Mouse (Mus musculus): ENCODE data around the gene Ranbp17. TPM values are rescaled to one million over a fixed set of nuclear protein-coding genes. Genes with fewer than 3 reads are reported as not detected.
A peak's percentile ranks its signal among the peaks of the same experiment; 100 is the strongest.

Ranbp17 gene
- polyA plus RNA-seq, 1 experiment from 2014 or later = 8.9 TPM

- H3K36me3 ChIP-seq = no peaks in the 10 kb centered on the region
- H3K4me2 ChIP-seq = no peak overlapping the region
- no peak overlapping the region for H3K4me3 ChIP-seq
- no peaks in the 10 kb centered on the region for H3K9me3 ChIP-seq
- H3K27me3 ChIP-seq = no peaks in the 10 kb centered on the region
- peaks cover 4% of the 10 kb centered on the region for H3K4me1 ChIP-seq (replicated peaks)
- H3K9ac ChIP-seq = no peak overlapping the region
- H3K27ac ChIP-seq = no peak overlapping the region
- ATAC-seq (ENCODE audit: low FRiP score) = no peak
- 93% methylated on average over 6 of the region's 6 CpGs for WGBS
Observed at GRCm38 (mm10) chr11:33396275-33396674, 117.3 kb downstream of the Ranbp17 start.

GRCm38 (mm10) chr11:33394093-33394492, 119.5 kb downstream of the Ranbp17 start:
- Histone ChIP-seq H3K27me3 (no peaks in the 10 kb centered on the region), H3K36me3 (no peaks in the 10 kb centered on the region), H3K9me3 (no peaks in the 10 kb centered on the region), H3K27ac (no peak overlapping the region), H3K4me2 (no peak overlapping the region), H3K4me1 (replicated peaks) (no peaks in the 10 kb centered on the region), H3K9ac (no peak overlapping the region), H3K4me3 (no peak overlapping the region)
- WGBS = 60% methylated on average over 3 of the region's 3 CpGs
- no peak for ATAC-seq (ENCODE audit: low FRiP score)

- no peak overlapping the region for H3K4me2 ChIP-seq
- no peak for ATAC-seq (ENCODE audit: low FRiP score)
- no peak overlapping the region for H3K27ac ChIP-seq
- no peak overlapping the region for H3K4me3 ChIP-seq
- H3K27me3 ChIP-seq = no peaks in the 10 kb centered on the region
- H3K4me1 ChIP-seq (replicated peaks) = no peaks in the 10 kb centered on the region
- no peaks in the 10 kb centered on the region for H3K9me3 ChIP-seq
- 92% methylated on average over 2 of the region's 2 CpGs for WGBS
- no peak overlapping the region for H3K9ac ChIP-seq
- no peaks in the 10 kb centered on the region for H3K36me3 ChIP-seq
Observed at GRCm38 (mm10) chr11:33388685-33389084, 124.9 kb downstream of the Ranbp17 start.

- H3K4me2 ChIP-seq = no peak overlapping the region
- peaks cover 5% of the 10 kb centered on the region for H3K4me1 ChIP-seq (replicated peaks)
- H3K9ac ChIP-seq = no peak overlapping the region
- WGBS = 33% methylated on average over 5 of the region's 5 CpGs
- peak overlapping the region; percentile 35; the same call in 1 of the 2 replicates for H3K27ac ChIP-seq
- H3K27me3 ChIP-seq = no peaks in the 10 kb centered on the region
- H3K4me3 ChIP-seq = no peak overlapping the region
- H3K9me3 ChIP-seq = no peaks in the 10 kb centered on the region
- peak; percentile 93 for ATAC-seq (ENCODE audit: low FRiP score)
- H3K36me3 ChIP-seq = no peaks in the 10 kb centered on the region
Observed at GRCm38 (mm10) chr11:33361867-33362266, 151.7 kb downstream of the Ranbp17 start.

- no peak overlapping the region for H3K4me3 ChIP-seq
- H3K4me2 ChIP-seq = no peak overlapping the region
- no peaks in the 10 kb centered on the region for H3K36me3 ChIP-seq
- no peaks in the 10 kb centered on the region for H3K9me3 ChIP-seq
- H3K27me3 ChIP-seq = no peaks in the 10 kb centered on the region
- H3K4me1 ChIP-seq (replicated peaks) = no peaks in the 10 kb centered on the region
- no peak for ATAC-seq (ENCODE audit: low FRiP score)
- WGBS = 82% methylated on average over 2 of the region's 2 CpGs
- H3K27ac ChIP-seq = no peak overlapping the region
- no peak overlapping the region for H3K9ac ChIP-seq
Observed at GRCm38 (mm10) chr11:33349269-33349668, 164.3 kb downstream of the Ranbp17 start.

- 73% methylated on average over 2 of the region's 2 CpGs for WGBS
- no peak for ATAC-seq (ENCODE audit: low FRiP score)
Observed at GRCm38 (mm10) chr11:33342061-33342460, 171.5 kb downstream of the Ranbp17 start.

GRCm38 (mm10) chr11:33336552-33337121, 176.9 kb downstream of the Ranbp17 start:
- no peaks in the 10 kb centered on the region for H3K36me3 ChIP-seq
- ATAC-seq (ENCODE audit: low FRiP score) = 0 out of 2 replicates have a peak, but pooled peaks have one; percentile 63
- no peak overlapping the region for H3K4me2 ChIP-seq
- no peak overlapping the region for H3K27ac ChIP-seq
- no peaks in the 10 kb centered on the region for H3K27me3 ChIP-seq
- WGBS = 36% methylated on average over 7 of the region's 7 CpGs
- H3K9me3 ChIP-seq = no peaks in the 10 kb centered on the region
- H3K4me3 ChIP-seq = no peak overlapping the region
- no peak overlapping the region for H3K9ac ChIP-seq
- H3K4me1 ChIP-seq (replicated peaks) = peaks cover 13% of the 10 kb centered on the region

More at GRCm38 (mm10) chr11:33342061-33342460, 171.5 kb downstream of the Ranbp17 start:
- Histone ChIP-seq H3K27ac (no peak overlapping the region), H3K27me3 (no peaks in the 10 kb centered on the region), H3K36me3 (no peaks in the 10 kb centered on the region), H3K9me3 (no peaks in the 10 kb centered on the region), H3K9ac (no peak overlapping the region), H3K4me1 (replicated peaks) (no peaks in the 10 kb centered on the region), H3K4me3 (no peak overlapping the region), H3K4me2 (no peak overlapping the region)

- no peak overlapping the region for H3K27ac ChIP-seq
- H3K4me1 ChIP-seq (replicated peaks) = peaks cover 15% of the 10 kb centered on the region
- no peak for ATAC-seq (ENCODE audit: low FRiP score)
- H3K27me3 ChIP-seq = no peaks in the 10 kb centered on the region
- no peaks in the 10 kb centered on the region for H3K36me3 ChIP-seq
- H3K4me2 ChIP-seq = no peak overlapping the region
- H3K9ac ChIP-seq = no peak overlapping the region
- 91% methylated on average over 3 of the region's 3 CpGs for WGBS
- no peak overlapping the region for H3K4me3 ChIP-seq
- no peaks in the 10 kb centered on the region for H3K9me3 ChIP-seq
Observed at GRCm38 (mm10) chr11:33335616-33336015, 177.9 kb downstream of the Ranbp17 start.

- Histone ChIP-seq H3K9me3 (no peaks in the 10 kb centered on the region), H3K27ac (no peak overlapping the region), H3K27me3 (no peaks in the 10 kb centered on the region), H3K9ac (no peak overlapping the region), H3K36me3 (no peaks in the 10 kb centered on the region), H3K4me1 (replicated peaks) (peaks cover 18% of the 10 kb centered on the region), H3K4me2 (no peak overlapping the region), H3K4me3 (no peak overlapping the region)
- ATAC-seq (ENCODE audit: low FRiP score) = no peak
- 39% methylated on average over 5 of the region's 5 CpGs for WGBS
Observed at GRCm38 (mm10) chr11:33332137-33332536, 181.4 kb downstream of the Ranbp17 start.

GRCm38 (mm10) chr11:33319006-33319611, 194.4 kb downstream of the Ranbp17 start:
- Histone ChIP-seq H3K27ac (no peak overlapping the region), H3K4me3 (no peak overlapping the region), H3K9ac (no peak overlapping the region), H3K4me2 (no peak overlapping the region), H3K36me3 (peaks cover 5% of the 10 kb centered on the region; the same call in 1 of the 2 replicates), H3K27me3 (no peaks in the 10 kb centered on the region), H3K4me1 (replicated peaks) (no peaks in the 10 kb centered on the region), H3K9me3 (no peaks in the 10 kb centered on the region)
- 87% methylated on average over 7 of the region's 7 CpGs for WGBS
- no peak for ATAC-seq (ENCODE audit: low FRiP score)

- Histone ChIP-seq H3K4me3 (no peak overlapping the region), H3K27me3 (no peaks in the 10 kb centered on the region), H3K4me2 (no peak overlapping the region), H3K27ac (no peak overlapping the region), H3K36me3 (no peaks in the 10 kb centered on the region), H3K4me1 (replicated peaks) (no peaks in the 10 kb centered on the region), H3K9me3 (no peaks in the 10 kb centered on the region), H3K9ac (no peak overlapping the region)
- ATAC-seq (ENCODE audit: low FRiP score) = no peak
- WGBS = 84% methylated on average over 4 of the region's 4 CpGs
Observed at GRCm38 (mm10) chr11:33309566-33309965, 204.0 kb downstream of the Ranbp17 start.

- Histone ChIP-seq H3K36me3 (no peaks in the 10 kb centered on the region), H3K9ac (no peak overlapping the region), H3K9me3 (no peaks in the 10 kb centered on the region), H3K4me2 (no peak overlapping the region), H3K27ac (peak overlapping the region; percentile 13; the same call in 1 of the 2 replicates), H3K4me3 (no peak overlapping the region), H3K27me3 (no peaks in the 10 kb centered on the region), H3K4me1 (replicated peaks) (peaks cover 26% of the 10 kb centered on the region)
- no peak for ATAC-seq (ENCODE audit: low FRiP score)
- WGBS = 35% methylated on average over 8 of the region's 8 CpGs
Observed at GRCm38 (mm10) chr11:33300859-33301258, 212.7 kb downstream of the Ranbp17 start.

GRCm38 (mm10) chr11:33299371-33299770, 214.2 kb downstream of the Ranbp17 start:
- ATAC-seq (ENCODE audit: low FRiP score) = no peak
- H3K4me2 ChIP-seq = no peak overlapping the region

More at GRCm38 (mm10) chr11:33299371-33299770, 214.2 kb downstream of the Ranbp17 start:
- Histone ChIP-seq H3K27me3 (no peaks in the 10 kb centered on the region), H3K36me3 (no peaks in the 10 kb centered on the region), H3K9me3 (no peaks in the 10 kb centered on the region), H3K4me1 (replicated peaks) (peaks cover 26% of the 10 kb centered on the region), H3K27ac (peak overlapping the region; percentile 44; the same call in 1 of the 2 replicates), H3K4me3 (no peak overlapping the region), H3K9ac (0 out of 2 replicates have a peak overlapping the region, but pooled peaks have one; percentile 19)
- 60% methylated on average over 11 of the region's 11 CpGs for WGBS
